Mouse (Mus musculus) embryonic facial prominence, embryonic 11.5 days (tissue): ENCODE results near the gene Cdk2ap2. TPM values are rescaled to one million over a fixed set of nuclear protein-coding genes. Genes with fewer than 3 reads are reported as not detected.

Source experiments
- ATAC-seq: fragments of 200-750 bp; cut with Nextera tagmentation; replicated peaks from 2 replicates; pipeline ENCODE4 v1.8.0; 2017; ENCODE audit warnings: low read depth; ENCODE audit not compliant: insufficient number of reproducible peaks, low FRiP score, low TSS enrichment
- DNase-seq: peaks from one replicate; pipeline ENCODE4 v3.0.0-alpha.2; 2015; ENCODE audit warnings: low spot score
- H3K27ac ChIP-seq: fragments of 300-500 bp; sonication (generic); replicated peaks from 2 replicates; pipeline ENCODE4 v1.5.1; 2014; ENCODE audit warnings: mild to moderate bottlenecking, low read depth, low read length, control low read depth
- H3K27me3 ChIP-seq: fragments of 300-500 bp; sonication (generic); 2 replicates; pipeline ENCODE4 v1.6.1; 2014; ENCODE audit warnings: mild to moderate bottlenecking, low read length, moderate library complexity, mixed read lengths; ENCODE audit not compliant: control insufficient read depth, insufficient read depth
- H3K36me3 ChIP-seq: fragments of 300-500 bp; sonication (generic); replicated peaks from 2 replicates; pipeline ENCODE4 v1.6.1; 2014; ENCODE audit warnings: low read depth, mild to moderate bottlenecking, low read length, moderate library complexity, mixed read lengths; ENCODE audit not compliant: control insufficient read depth, insufficient read depth
- H3K4me1 ChIP-seq: fragments of 300-500 bp; sonication (generic); 2 replicates; pipeline ENCODE4 v1.6.1; 2014; ENCODE audit warnings: low read length, mixed read lengths; ENCODE audit not compliant: control insufficient read depth, insufficient read depth
- H3K4me2 ChIP-seq: fragments of 300-500 bp; sonication (generic); 2 replicates; pipeline ENCODE4 v1.6.1; 2014; ENCODE audit warnings: low read depth, mild to moderate bottlenecking, control low read depth, low read length, moderate library complexity
- H3K4me3 ChIP-seq: fragments of 300-500 bp; sonication (generic); 2 replicates; pipeline ENCODE4 v1.5.1; 2014; ENCODE audit warnings: low read depth, low read length, control low read depth
- H3K9ac ChIP-seq: fragments of 300-500 bp; sonication (generic); replicated peaks from 2 replicates; pipeline ENCODE4 v1.6.1; 2014; ENCODE audit warnings: mild to moderate bottlenecking, control low read depth, low read length
- H3K9me3 ChIP-seq: fragments of 300-500 bp; sonication (generic); replicated peaks from 2 replicates; pipeline ENCODE4 v1.6.1; 2016; ENCODE audit warnings: mild to moderate bottlenecking, low read length, inconsistent platforms, mixed read lengths; ENCODE audit not compliant: control insufficient read depth
- WGBS: fragments of 180-500 bp; shearing (Covaris S2); extraction: QIAGEN DNeasy Blood & Tissue Kit; methylation state at CpG from one replicate; pipeline ENCODE4 v1.1.7; 2014; 5-methylcytosine and 5-hydroxymethylcytosine counted together
- polyA plus RNA-seq: library from polyadenylated mRNA; unstranded; fragments of >200 nt; fragmentation: Nextera tagmentation; extraction: Ambion mirVana; gene quantifications from 2 replicates; pipeline ENCODE4 v1.2.1, GENCODE M21; 2014

The Cdk2ap2 gene
- polyA plus RNA-seq, 1 experiment from 2014 or later: 58.6 TPM

- H3K4me1 ChIP-seq: no peaks in the 10 kb centered on the region
- DNase-seq: no peak
- no peaks in the 10 kb centered on the region for H3K36me3 ChIP-seq
- no peak for ATAC-seq
- H3K4me3 ChIP-seq: no peak overlapping the region
- H3K4me2 ChIP-seq: no peak overlapping the region
- H3K9ac ChIP-seq: no peak overlapping the region
- H3K27me3 ChIP-seq: no peaks in the 10 kb centered on the region
- WGBS: 82% methylated on average over 11 of the region's 11 CpGs
- no peaks in the 10 kb centered on the region for H3K9me3 ChIP-seq
- H3K27ac ChIP-seq: no peak overlapping the region
Observed at GRCm38 (mm10) chr19:4082219-4082965, 14.6 kb upstream of the Cdk2ap2 start.

GRCm38 (mm10) chr19:4083316-4083715 is 13.7 kb upstream of the Cdk2ap2 start:
- ATAC-seq: no peak
- H3K36me3 ChIP-seq: no peaks in the 10 kb centered on the region
- no peak overlapping the region for H3K9ac ChIP-seq
- H3K27me3 ChIP-seq: no peaks in the 10 kb centered on the region
- H3K9me3 ChIP-seq: no peaks in the 10 kb centered on the region
- H3K4me2 ChIP-seq: no peak overlapping the region
- no peaks in the 10 kb centered on the region for H3K4me1 ChIP-seq
- H3K27ac ChIP-seq: no peak overlapping the region
- 76% methylated on average over 7 of the region's 7 CpGs for WGBS
- no peak for DNase-seq
- H3K4me3 ChIP-seq: no peak overlapping the region

GRCm38 (mm10) chr19:4083826-4084225 is 13.2 kb upstream of the Cdk2ap2 start:
- no peak for ATAC-seq
- H3K4me2 ChIP-seq: no peak overlapping the region
- H3K27me3 ChIP-seq: no peaks in the 10 kb centered on the region
- H3K4me1 ChIP-seq: no peaks in the 10 kb centered on the region
- 28% methylated on average over 8 of the region's 8 CpGs for WGBS
- no peak overlapping the region for H3K27ac ChIP-seq
- no peaks in the 10 kb centered on the region for H3K36me3 ChIP-seq
- no peaks in the 10 kb centered on the region for H3K9me3 ChIP-seq
- DNase-seq: no peak
- no peak overlapping the region for H3K9ac ChIP-seq
- H3K4me3 ChIP-seq: no peak overlapping the region

- H3K36me3 ChIP-seq: no peaks in the 10 kb centered on the region
- no peak overlapping the region for H3K9ac ChIP-seq
- H3K4me3 ChIP-seq: no peak overlapping the region
- no peak overlapping the region for H3K4me2 ChIP-seq
- H3K27me3 ChIP-seq: no peaks in the 10 kb centered on the region
- H3K27ac ChIP-seq: no peak overlapping the region
- WGBS: 81% methylated on average over 1 of the region's 1 CpGs
- H3K9me3 ChIP-seq: no peaks in the 10 kb centered on the region
- ATAC-seq: no peak
- H3K4me1 ChIP-seq: no peaks in the 10 kb centered on the region
- DNase-seq: no peak
Observed at GRCm38 (mm10) chr19:4084984-4085383, 12.0 kb upstream of the Cdk2ap2 start.

- no peak overlapping the region for H3K27ac ChIP-seq
Observed at GRCm38 (mm10) chr19:4086156-4086555, 10.8 kb upstream of the Cdk2ap2 start.

GRCm38 (mm10) chr19:4087090-4087489 is 9.9 kb upstream of the Cdk2ap2 start:
- no peaks in the 10 kb centered on the region for H3K36me3 ChIP-seq
- H3K27me3 ChIP-seq: no peaks in the 10 kb centered on the region
- no peak overlapping the region for H3K4me2 ChIP-seq
- H3K9ac ChIP-seq: no peak overlapping the region
- H3K4me3 ChIP-seq: no peak overlapping the region
- no peaks in the 10 kb centered on the region for H3K9me3 ChIP-seq
- no peak for DNase-seq
- no peak overlapping the region for H3K27ac ChIP-seq
- 90% methylated on average over 5 of the region's 5 CpGs for WGBS
- ATAC-seq: no peak
- H3K4me1 ChIP-seq: no peaks in the 10 kb centered on the region

More at GRCm38 (mm10) chr19:4086156-4086555, 10.8 kb upstream of the Cdk2ap2 start:
- Histone ChIP-seq H3K9ac (no peak overlapping the region), H3K36me3 (no peaks in the 10 kb centered on the region), H3K9me3 (no peaks in the 10 kb centered on the region), H3K4me2 (no peak overlapping the region), H3K4me1 (no peaks in the 10 kb centered on the region), H3K4me3 (no peak overlapping the region), H3K27me3 (no peaks in the 10 kb centered on the region)
- 94% methylated on average over 15 of the region's 15 CpGs for WGBS
- ATAC-seq (no peak), DNase-seq (no peak)

GRCm38 (mm10) chr19:4088146-4088545 is 8.8 kb upstream of the Cdk2ap2 start:
- Histone ChIP-seq H3K4me2 (no peak overlapping the region), H3K9me3 (no peaks in the 10 kb centered on the region), H3K4me1 (no peaks in the 10 kb centered on the region), H3K9ac (no peak overlapping the region), H3K4me3 (no peak overlapping the region), H3K27ac (no peak overlapping the region), H3K27me3 (no peaks in the 10 kb centered on the region), H3K36me3 (no peaks in the 10 kb centered on the region)
- WGBS: 51% methylated on average over 5 of the region's 5 CpGs
- DNase-seq (no peak), ATAC-seq (no peak)

- Histone ChIP-seq H3K9ac (no peak overlapping the region), H3K36me3 (no peaks in the 10 kb centered on the region), H3K4me2 (no peak overlapping the region), H3K27ac (no peak overlapping the region), H3K4me3 (no peak overlapping the region), H3K27me3 (no peaks in the 10 kb centered on the region), H3K9me3 (no peaks in the 10 kb centered on the region), H3K4me1 (no peaks in the 10 kb centered on the region)
- DNase-seq: no peak
- 77% methylated on average over 6 of the region's 6 CpGs for WGBS
- ATAC-seq: no peak
Observed at GRCm38 (mm10) chr19:4089128-4089527, 7.9 kb upstream of the Cdk2ap2 start.
